Mouse (Mus musculus): Measurements from ENCODE around the gene Stx2.

Gene Stx2

DNA sequence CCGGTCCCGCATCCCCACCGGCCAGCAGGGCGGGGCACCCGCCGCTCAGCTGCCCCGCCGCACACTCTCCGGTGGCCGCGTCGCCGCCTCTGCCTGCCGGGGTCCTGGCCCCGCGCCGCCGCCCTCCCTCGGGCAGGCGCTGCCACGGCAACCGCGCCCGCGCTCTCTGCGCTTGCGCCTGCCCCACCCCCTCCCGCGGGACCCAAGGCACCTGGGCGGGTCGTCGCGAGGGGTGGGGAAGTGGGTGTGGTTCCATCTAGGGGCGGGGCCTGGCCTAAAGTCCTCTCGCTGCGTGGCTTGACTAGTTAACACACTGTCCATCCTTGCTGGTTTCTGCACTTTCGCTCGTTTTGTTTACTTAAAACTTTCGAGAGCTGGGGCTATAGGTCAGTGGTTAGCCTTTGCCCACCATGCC, at the start of gene Stx2:
TSS of gene Stx2 (minus strand) at position 163 of the 415 bp plus-strand sequence.
- DNase-seq (ENCODE audit: low spot score in 2 of 2) = peak; percentile 79 to 85

GRCm38 (mm10) chr5:129054675-129055284, 46.4 kb upstream of the Stx2 start:
- no peak for DNase-seq (ENCODE audit: low spot score in 2 of 2)

DNA sequence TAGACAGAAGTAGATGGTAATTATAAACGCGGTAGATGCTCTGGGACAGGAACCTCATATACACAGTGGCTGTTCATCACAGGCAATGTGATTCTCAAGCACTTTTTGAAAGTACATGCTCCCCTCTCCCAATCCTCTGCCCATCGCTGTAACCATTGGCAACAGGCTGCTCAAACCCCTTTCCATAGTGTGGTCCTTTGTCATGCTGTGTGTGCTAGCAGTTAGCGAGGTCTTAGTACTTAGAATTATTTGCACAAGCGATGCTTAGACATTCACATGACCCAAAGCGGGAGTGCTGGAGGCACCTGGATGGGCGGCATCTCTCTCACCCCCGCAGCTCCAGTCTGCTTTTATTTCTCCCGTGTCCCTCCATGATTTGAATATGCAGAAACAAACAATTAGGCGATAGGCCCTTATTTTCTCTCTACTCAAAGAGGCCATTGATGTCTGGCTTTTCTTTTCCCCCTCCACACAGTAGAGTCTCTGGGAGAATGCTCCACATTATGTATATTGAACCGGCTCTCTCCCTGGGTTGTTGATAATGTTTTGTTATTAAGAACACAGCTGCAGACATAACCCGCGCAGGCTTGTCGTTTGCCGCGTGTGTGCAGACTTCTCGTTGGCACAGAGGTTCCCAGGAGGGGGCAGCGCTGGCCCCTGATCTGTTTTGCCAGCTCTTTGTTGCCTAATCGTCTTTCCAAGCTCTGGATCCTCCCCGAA, 44.4 kb upstream of the Stx2 start:
- DNase-seq (ENCODE audit: low spot score in 2 of 2) = no peak

- DNase-seq (ENCODE audit: low spot score in 2 of 2) = no peak
Measured at GRCm38 (mm10) chr5:129051910-129052309, 43.5 kb upstream of the Stx2 start.

DNA sequence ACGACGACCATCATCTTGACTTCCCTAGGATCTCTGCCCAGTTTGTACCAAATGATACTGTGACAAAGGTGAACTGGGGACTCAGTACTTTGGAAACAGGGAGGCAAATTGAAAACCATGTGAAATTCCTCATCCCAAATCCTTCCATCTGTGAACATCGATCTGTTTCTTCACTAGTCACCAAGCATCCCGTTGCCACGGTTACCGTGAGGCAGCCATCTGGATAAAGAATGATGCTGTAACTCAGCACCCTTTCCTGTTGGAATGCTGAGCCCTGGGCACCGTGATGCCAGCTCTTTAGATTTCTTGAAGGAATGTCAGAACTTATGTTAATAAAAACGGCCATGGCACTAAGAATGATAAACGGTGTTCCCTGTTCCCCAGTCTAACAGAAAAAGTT, 41.0 kb upstream of the Stx2 start:
- DNase-seq (ENCODE audit: low spot score in 2 of 2) = no peak

DNA sequence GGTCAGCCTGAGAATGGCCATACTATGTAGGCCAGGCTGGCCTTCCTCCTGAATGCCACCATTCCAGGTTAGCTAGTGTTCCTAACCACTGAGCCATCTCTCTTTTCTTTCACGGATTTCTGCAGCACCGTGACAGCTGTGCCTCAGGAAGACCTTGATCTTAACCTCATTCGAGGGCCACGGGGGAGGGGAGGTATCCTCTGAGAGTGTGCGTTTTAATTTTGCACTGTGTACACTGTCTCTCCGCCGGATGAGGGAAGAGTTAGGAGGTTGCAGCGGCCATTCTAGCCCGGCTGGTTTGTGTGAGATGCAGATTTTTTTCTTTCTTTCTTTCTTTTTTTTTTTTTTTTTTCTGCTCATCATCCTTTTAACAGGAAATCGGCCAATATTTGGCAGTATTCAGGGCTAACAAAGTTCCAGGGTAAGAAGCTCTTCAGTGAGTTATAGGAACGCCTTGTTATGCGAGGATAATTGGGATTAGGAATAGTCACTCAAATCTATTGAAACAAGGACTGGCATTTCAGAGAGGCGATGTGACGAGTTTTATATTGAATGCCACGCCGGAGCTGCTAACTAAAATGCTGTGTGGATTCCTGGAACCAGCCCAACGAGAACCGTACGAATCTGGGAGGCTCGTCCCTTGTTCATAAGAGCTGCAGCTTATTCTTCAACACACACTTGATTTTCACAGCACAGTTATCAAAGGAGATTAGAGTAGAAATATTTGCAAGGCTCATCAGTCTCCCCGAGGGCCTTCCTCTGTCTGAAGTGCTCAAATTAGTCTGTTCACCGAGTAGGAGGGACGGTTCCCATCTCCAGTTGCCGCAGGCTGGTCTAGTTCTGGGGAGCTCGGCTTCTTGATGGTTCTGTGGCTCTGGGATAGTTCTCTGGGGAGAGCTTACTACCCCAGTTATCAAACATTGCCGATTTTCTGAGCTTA, 37.5 kb upstream of the Stx2 start:
- no peak for DNase-seq (ENCODE audit: low spot score in 2 of 2)

GRCm38 (mm10) chr5:129037739-129038138, 29.4 kb upstream of the Stx2 start:
- DNase-seq (ENCODE audit: low spot score in 2 of 2) = no peak

- DNase-seq (ENCODE audit: low spot score in 2 of 2) = no peak
Measured at GRCm38 (mm10) chr5:129036678-129037077, 28.3 kb upstream of the Stx2 start.

GRCm38 (mm10) chr5:129029131-129029723, 20.9 kb upstream of the Stx2 start:
- no peak for DNase-seq (ENCODE audit: low spot score in 2 of 2)

DNA sequence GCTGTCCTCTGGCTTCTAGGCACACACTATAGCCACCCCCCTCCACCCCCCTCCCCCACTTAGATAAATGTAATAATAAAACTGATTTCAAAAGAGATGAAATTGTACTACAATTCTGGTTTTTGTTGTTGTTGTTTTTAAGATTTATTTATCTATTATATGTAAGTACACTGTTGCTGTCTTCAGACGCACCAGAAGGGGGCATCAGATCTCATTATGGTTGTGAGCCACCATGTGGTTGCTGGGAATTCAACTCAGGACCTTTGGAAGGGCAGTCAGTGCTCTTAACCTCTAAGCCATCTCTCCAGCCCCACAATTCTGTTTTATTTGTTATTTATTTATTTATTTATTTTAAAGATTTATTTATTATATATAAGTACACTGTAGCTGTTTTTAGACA, 18.3 kb upstream of the Stx2 start:
- no peak for DNase-seq (ENCODE audit: low spot score in 2 of 2)

DNA sequence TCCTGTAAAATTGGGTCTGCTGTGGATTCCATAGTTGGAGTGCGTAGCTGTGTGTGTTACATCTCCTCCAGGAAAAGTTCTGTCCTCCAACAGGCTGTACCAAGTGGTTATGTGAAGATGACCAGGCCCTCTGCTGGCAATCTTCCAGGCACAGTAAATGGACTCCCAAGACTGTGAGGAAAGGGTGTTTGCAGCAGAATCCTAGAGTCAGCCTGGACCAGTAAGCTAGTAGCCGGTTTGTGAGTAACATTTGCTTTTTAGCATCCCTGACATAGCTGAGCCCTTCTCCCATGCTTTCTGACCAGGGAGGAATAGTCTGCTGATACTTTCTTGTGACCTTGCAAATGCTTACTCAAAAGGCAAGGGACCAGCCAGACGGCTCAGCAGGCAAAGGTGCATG, 17.8 kb upstream of the Stx2 start:
- DNase-seq (ENCODE audit: low spot score in 2 of 2) = no peak

DNA sequence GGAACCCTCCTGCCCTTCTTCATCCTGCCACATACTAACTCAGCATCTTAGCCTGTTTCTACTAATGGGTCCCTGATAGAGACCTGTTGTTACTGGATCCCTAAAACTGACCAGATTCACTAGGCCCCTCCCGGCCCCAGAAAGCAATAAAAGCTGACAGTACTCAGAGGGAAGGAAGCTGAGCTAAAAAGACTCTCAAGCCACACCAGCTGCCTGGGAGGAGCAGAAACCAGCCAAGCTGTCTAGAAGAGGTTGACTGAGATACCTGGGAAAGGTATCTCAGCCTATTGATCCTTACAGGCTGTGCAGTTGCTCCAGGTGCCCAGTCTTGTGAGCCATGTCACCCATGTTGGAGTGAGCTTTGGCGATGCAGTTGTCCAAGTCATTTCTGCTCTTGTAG, 17.4 kb upstream of the Stx2 start:
- DNase-seq (ENCODE audit: low spot score in 2 of 2) = no peak

DNA sequence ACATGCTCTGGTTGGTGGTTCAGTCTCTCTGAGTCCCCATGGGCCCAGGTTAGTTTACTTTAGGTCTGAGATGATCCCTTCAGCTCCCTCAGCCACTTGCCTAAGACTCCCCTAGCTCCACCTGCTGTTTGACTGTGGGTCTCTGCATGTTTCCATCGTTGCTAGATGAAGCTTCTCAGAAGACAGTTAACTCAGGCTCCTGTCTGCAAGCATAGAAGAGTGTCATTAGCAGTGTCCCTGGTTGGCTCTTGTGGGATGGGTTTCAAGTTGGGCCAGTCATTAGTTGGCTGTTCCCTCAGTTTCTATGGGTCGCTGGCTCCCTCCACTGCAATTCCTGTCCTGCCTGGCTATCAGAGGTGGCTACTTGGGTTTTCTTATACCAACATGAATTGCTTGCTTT, 16.7 kb upstream of the Stx2 start:
- no peak for DNase-seq (ENCODE audit: low spot score in 2 of 2)

DNA sequence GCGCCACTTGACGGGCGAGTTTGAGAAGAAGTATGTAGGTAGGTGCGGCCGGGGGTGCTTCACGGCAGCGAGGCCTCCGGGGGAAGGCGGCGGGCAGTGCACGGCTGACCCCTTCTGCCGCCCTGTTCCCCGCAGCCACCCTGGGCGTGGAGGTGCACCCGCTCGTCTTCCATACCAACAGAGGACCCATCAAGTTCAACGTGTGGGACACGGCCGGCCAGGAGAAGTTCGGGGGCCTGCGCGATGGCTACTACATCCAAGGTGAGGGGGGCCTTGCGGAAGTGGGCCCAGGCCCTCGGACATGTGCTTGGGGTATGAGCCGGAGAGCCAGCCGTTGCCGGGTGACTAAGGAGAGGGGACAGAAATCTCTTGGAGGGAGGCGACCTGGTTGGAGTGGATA, 12.4 kb upstream of the Stx2 start:
- peak; percentile 11 to 12 for DNase-seq (ENCODE audit: low spot score in 2 of 2)

DNA sequence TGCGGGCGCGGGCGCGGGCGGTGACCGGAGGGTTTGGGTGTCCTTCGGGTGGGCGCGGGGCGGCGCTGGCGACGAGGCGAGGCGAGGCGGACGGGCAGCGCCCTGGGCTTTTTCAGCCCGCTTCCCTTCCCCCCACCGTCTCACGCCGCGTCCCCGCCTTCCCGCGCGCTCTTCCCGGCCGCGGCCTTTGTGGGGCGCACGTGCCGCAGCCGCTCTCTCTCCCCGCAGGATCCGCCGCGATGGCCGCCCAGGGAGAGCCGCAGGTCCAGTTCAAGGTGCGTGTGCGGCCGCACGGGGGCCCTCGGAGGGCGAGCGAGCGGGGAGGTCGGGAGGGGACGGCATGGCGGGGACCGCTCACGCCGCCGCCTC, 11.9 kb upstream of the Stx2 start:
- DNase-seq (ENCODE audit: low spot score in 2 of 2) = no peak

- peak; percentile 88 to 90 for DNase-seq (ENCODE audit: low spot score in 2 of 2)
Measured at GRCm38 (mm10) chr5:129019497-129020299, 11.3 kb upstream of the Stx2 start, which contains the start of gene Ran. TSS of gene Ran (plus strand) at chr5:129020069.

- no peak for DNase-seq (ENCODE audit: low spot score in 2 of 2)
Measured at GRCm38 (mm10) chr5:129018782-129019489, 10.6 kb upstream of the Stx2 start.

DNA sequence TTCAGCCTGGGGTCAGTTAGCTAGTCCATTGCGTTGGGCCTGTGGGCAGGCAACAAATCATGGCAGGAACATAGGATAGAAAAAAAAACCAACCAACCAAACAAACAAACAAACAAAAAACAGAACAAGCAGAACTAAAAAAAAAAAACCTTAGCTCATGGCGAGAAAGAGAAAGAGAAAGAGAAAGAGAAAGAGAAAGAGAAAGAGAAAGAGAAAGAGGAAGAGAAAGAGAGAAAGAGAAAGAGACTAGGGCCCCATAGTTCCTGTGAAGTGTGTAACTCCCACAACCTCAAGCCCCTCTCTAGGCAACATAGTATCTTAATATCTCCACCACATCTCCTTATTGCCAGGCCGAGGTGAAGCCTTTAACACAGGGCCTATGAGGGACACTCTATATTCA, 8.0 kb upstream of the Stx2 start:
- DNase-seq (ENCODE audit: low spot score in 2 of 2) = no peak

DNA sequence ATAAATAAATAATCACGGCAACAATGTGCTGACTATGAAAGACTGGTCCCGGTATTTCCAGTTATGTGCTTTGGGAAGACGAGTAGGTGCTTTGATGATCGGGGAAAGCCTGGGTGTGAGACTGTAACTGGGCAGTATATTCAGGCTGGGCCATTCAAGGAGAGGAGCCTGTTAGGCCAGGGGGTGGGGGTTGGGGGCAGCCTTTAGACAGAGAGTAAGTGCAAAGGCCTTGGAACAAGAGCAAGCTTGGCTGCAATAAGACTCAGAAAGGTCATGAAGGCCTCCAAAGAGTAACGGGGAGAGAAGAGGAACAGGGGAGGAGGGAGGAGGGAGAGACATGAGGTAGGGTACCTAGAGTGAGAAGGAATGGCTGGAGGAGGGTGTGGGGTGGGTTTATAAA, 7.2 kb upstream of the Stx2 start:
- DNase-seq (ENCODE audit: low spot score in 2 of 2) = no peak

DNA sequence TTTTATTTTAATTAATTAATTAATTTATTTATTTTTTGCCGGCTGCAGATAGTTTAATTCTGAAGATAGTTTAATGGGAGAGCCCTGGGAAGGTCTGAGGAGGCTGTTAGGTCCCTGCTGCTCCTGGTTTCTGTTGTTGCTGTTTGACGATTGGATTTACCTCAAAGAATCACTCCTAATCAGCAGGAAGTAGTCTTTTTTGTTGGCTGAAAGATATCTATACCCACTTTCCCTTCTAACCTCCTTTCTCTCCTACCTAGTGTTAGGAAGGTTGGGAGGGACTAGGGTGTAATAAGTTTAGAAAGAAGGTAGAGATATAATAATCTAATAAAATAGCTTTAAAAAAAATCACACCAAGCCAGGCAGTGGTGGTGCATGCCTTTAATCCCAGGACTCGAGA, 6.6 kb upstream of the Stx2 start:
- no peak for DNase-seq (ENCODE audit: low spot score in 2 of 2)

- DNase-seq (ENCODE audit: low spot score in 2 of 2) = no peak
Measured at GRCm38 (mm10) chr5:129010937-129011336, 2.6 kb upstream of the Stx2 start.

All from frontal cortex, postnatal 25 days (tissue).